ENCODE assay signal across 24 mouse cellular contexts in the genomic region with DNA sequence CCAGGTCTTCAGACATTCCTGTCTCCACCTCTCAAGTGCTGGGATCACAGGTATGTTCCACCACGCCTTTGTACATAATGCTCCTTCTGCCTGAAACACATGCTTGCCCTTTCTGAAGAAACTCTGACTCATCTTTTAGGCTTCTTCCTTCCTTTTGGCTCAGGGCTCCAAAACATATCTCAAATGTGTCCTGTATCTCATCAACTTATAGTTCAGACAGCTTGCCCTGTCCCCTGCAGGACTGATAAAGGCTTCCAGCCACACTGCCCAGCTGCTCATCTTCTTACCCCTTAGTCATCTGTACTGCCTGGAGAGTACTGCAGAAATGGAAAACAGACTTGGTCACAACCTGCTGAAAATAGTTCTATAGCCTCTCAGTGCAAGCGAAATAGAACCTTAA. TPM values are rescaled to one million over a fixed set of nuclear protein-coding genes. Genes with fewer than 3 reads are reported as not detected.
A peak's percentile ranks its signal among the peaks of the same experiment; 100 is the strongest.
DNase-seq lines count a peak whose midpoint lies in the region; ATAC-seq and TF ChIP-seq lines count a peak whose summit lies in the region.
"Had no signal": no experiment of that assay in that cellular context is flagged by ENCODE, and none has a peak within 500 bp of the region (broad histone marks: within the 10 kb centered on the region; RNA-seq: fewer than 3 reads in every experiment).

No protein-coding gene starts in this region.

- intact Hi-C loops in heart, postnatal 14 days (cut with DNase I): no loop called here
- intact Hi-C loops in left cerebral cortex, adult 2 months (cut with DNase I): no loop called here

- TF ChIP-seq CTCF in layer of hippocampus, adult 2 months (conservative IDR thresholded peaks at IDR 0.05): no peak
- no peak for TF ChIP-seq CTCF in G1E (IDR thresholded peaks at IDR 0.05; ENCODE audit: low read depth, low read length)
- TF ChIP-seq CTCF in left cerebral cortex, adult 2 months (IDR thresholded peaks at IDR 0.05): no peak

- no peak overlapping the region for H3K4me3 ChIP-seq in layer of hippocampus, adult 2 months
- H3K4me3 ChIP-seq in G1E (ENCODE audit: low read depth, low read length): no peak overlapping the region
- H3K4me3 ChIP-seq in left cerebral cortex, adult 2 months: no peak overlapping the region
- H3K4me3 ChIP-seq: heart, embryonic 13.5 days; hindbrain, embryonic 13.5 days; limb, embryonic 12.5 days; stomach, embryonic 15.5 days had no signal

- peaks cover 55% of the 10 kb centered on the region for H3K36me3 ChIP-seq in G1E (replicated peaks)
- H3K36me3 ChIP-seq: heart, embryonic 13.5 days; hindbrain, embryonic 13.5 days; limb, embryonic 12.5 days; stomach, embryonic 15.5 days had no signal

- peak; percentile 59 for ATAC-seq in G1E (ENCODE audit: extremely low read depth, insufficient number of reproducible peaks, low FRiP score, poor library complexity, severe bottlenecking)
- peak; percentile 59 for ATAC-seq in common myeloid progenitor, adult 5-6 weeks (replicated peaks; ENCODE audit: low read depth, poor library complexity, severe bottlenecking)
- peak; percentile 70 for ATAC-seq in megakaryocyte progenitor cell, adult 5-6 weeks (replicated peaks; ENCODE audit: poor library complexity)
- ATAC-seq: activated CD4-positive, CD25-positive, alpha-beta regulatory T cell, adult 4 months; CD4-positive, CD25-positive, alpha-beta regulatory T cell, adult 4 months; forebrain, postnatal 0 days had no signal

- no peaks in the 10 kb centered on the region for H3K27me3 ChIP-seq in G1E (ENCODE audit: insufficient read depth, low read length)
- H3K27me3 ChIP-seq: heart, embryonic 13.5 days; hindbrain, embryonic 13.5 days; limb, embryonic 12.5 days; stomach, embryonic 15.5 days had no signal

- DNase-seq in layer of hippocampus, adult 2 months (ENCODE audit: low spot score in 2 of 2): no peak
- no peak for DNase-seq in layer of hippocampus, adult 8-10 months (ENCODE audit: low spot score in 2 of 2)
- no peak for DNase-seq in G1E (ENCODE audit: low spot score)
- DNase-seq in heart, postnatal 14 days: no peak
- DNase-seq in left cerebral cortex, adult 2 months (ENCODE audit: extremely low spot score in 1 of 2, low spot score in 2 of 2): no peak
- DNase-seq: adrenal gland, postnatal 10 days; cerebellum, adult 9-11 months; forebrain, postnatal 0 days; gastrocnemius, postnatal 25 days; heart, adult 18-20 months; kidney, adult 2 months; kidney, postnatal 14 days; layer of hippocampus, postnatal 36 days; lung, adult 18-20 months; lung, postnatal 14 days; thymus, postnatal 36 days had no signal

- peak overlapping the region; percentile 81 for H3K27ac ChIP-seq in layer of hippocampus, adult 2 months
- no peak overlapping the region for H3K27ac ChIP-seq in left cerebral cortex, adult 2 months
- H3K27ac ChIP-seq: heart, embryonic 13.5 days; hindbrain, embryonic 13.5 days; limb, embryonic 12.5 days; stomach, embryonic 15.5 days had no signal

- no peaks in the 10 kb centered on the region for H3K9me3 ChIP-seq in G1E (replicated peaks)
- H3K9me3 ChIP-seq: heart, embryonic 13.5 days; hindbrain, embryonic 13.5 days; limb, embryonic 12.5 days; stomach, embryonic 15.5 days had no signal

- H3K4me1 ChIP-seq in G1E (ENCODE audit: insufficient read depth, low read depth, low read length): peaks cover 27% of the 10 kb centered on the region
- H3K4me1 ChIP-seq: limb, embryonic 12.5 days had no signal

RNA-seq across cellular contexts. Expression of a gene that starts 7.0 kb away (rescaled TPM):
- total RNA-seq in layer of hippocampus, adult 2 months (2021): 100 to 1,000 TPM in 1 of 2 experiments, 10 to 100 TPM in 1; 98.4 to 111 TPM
- total RNA-seq in layer of hippocampus, adult 8-10 months (2022): 100 to 1,000 TPM in 1 of 4 experiments, 10 to 100 TPM in 3; 78.3 to 100 (median 86.5) TPM
- 62.8 and 64.4 TPM in 2 replicates for total RNA-seq in G1E (2014; fragmentation: Nextera tagmentation)
- 46.4 and 53.9 TPM in 2 replicates for total RNA-seq in G1E (2017)
- polyA plus RNA-seq in G1E (2012): 91.7 and 113 TPM in 2 replicates
- total RNA-seq in common myeloid progenitor, adult 5-6 weeks (2017): 22.2 and 25.9 TPM in 2 replicates
- 46.5 and 50.4 TPM in 2 replicates for total RNA-seq in megakaryocyte progenitor cell, adult 5-6 weeks (2015)
- 29.4 and 36.7 TPM in 2 replicates for total RNA-seq in megakaryocyte progenitor cell, adult 5-6 weeks (2017)
- total RNA-seq in heart, postnatal 14 days (2021): 10 to 100 TPM; 21.5 to 25.9 TPM
- 10 to 100 TPM; 54.0 to 60.7 TPM for total RNA-seq in left cerebral cortex, adult 2 months (2021)
